8 mouse cellular contexts compared by ENCODE assay signal in the genomic region with DNA sequence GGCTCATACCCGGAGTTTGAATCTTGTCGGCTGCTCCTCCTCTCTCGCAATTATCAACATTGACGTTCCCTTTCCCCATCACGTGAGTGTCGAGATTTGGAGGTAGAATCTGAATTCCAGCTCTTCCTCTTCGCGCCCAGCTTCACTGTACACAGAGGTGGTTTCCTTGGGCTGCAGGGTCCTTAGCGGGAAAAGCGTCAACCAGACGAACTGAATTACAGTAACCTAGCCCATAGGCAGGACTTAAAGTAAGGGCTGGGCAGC. TPM values are rescaled to one million over a fixed set of nuclear protein-coding genes. Genes with fewer than 3 reads are reported as not detected.
A peak's percentile ranks its signal among the peaks of the same experiment; 100 is the strongest.
DNase-seq lines count a peak whose midpoint lies in the region; ATAC-seq and TF ChIP-seq lines count a peak whose summit lies in the region.

No protein-coding gene starts in this region.

- WGBS in embryonic facial prominence, embryonic 14.5 days, result 1% methylated on average over 11 of the region's 11 CpGs
- WGBS in limb, embryonic 15.5 days, result 0% methylated on average over 11 of the region's 11 CpGs
- 0% methylated on average over 11 of the region's 11 CpGs for WGBS in stomach, embryonic 16.5 days

- H3K27me3 ChIP-seq in embryonic facial prominence, embryonic 14.5 days (replicated peaks; ENCODE audit: control insufficient read depth, insufficient read depth, low read length), result no peaks in the 10 kb centered on the region
- no peaks in the 10 kb centered on the region for H3K27me3 ChIP-seq in limb, embryonic 15.5 days
- no peaks in the 10 kb centered on the region for H3K27me3 ChIP-seq in stomach, embryonic 16.5 days (ENCODE audit: control insufficient read depth, insufficient read depth, low read length)

- intact Hi-C loops in gastrocnemius, adult 2 months (cut with DNase I), result loop anchor here (5.0 to 10.0 kb wide), 2 partner anchors 422 to 1030 kb away; a partner anchor contains a TSS
- intact Hi-C loops in gastrocnemius, postnatal 14 days (cut with DNase I; ENCODE audit: low total_unique reads), result no loop called here

- no peaks in the 10 kb centered on the region for H3K9me3 ChIP-seq in embryonic facial prominence, embryonic 14.5 days (ENCODE audit: control insufficient read depth, low read length)
- no peaks in the 10 kb centered on the region for H3K9me3 ChIP-seq in limb, embryonic 15.5 days
- no peaks in the 10 kb centered on the region for H3K9me3 ChIP-seq in stomach, embryonic 16.5 days (replicated peaks; ENCODE audit: control insufficient read depth, low read length)

- peak overlapping the region; percentile 93 for H3K27ac ChIP-seq in gastrocnemius, adult 2 months
- H3K27ac ChIP-seq in embryonic facial prominence, embryonic 14.5 days (replicated peaks; ENCODE audit: low read depth, low read length), result peak overlapping the region; percentile 81
- H3K27ac ChIP-seq in limb, embryonic 15.5 days, result peak overlapping the region; percentile 91
- H3K27ac ChIP-seq in stomach, embryonic 16.5 days (ENCODE audit: low read length), result peak overlapping the region; percentile 84

- H3K4me2 ChIP-seq in embryonic facial prominence, embryonic 14.5 days (ENCODE audit: low read depth, low read length), result peak overlapping the region; percentile 94
- H3K4me2 ChIP-seq in limb, embryonic 15.5 days, result peak overlapping the region; percentile 61
- peak overlapping the region; percentile 70 for H3K4me2 ChIP-seq in stomach, embryonic 16.5 days (ENCODE audit: low read depth, low read length)

- no peak for TF ChIP-seq CTCF in gastrocnemius, adult 2 months (IDR thresholded peaks at IDR 0.05)

- peaks cover 45% of the 10 kb centered on the region for H3K36me3 ChIP-seq in embryonic facial prominence, embryonic 14.5 days (ENCODE audit: control insufficient read depth, insufficient read depth, low read length)
- H3K36me3 ChIP-seq in limb, embryonic 15.5 days, result peaks cover 48% of the 10 kb centered on the region
- peaks cover 11% of the 10 kb centered on the region; the same call in 1 of the 2 replicates for H3K36me3 ChIP-seq in stomach, embryonic 16.5 days (ENCODE audit: control insufficient read depth, insufficient read depth, low read length)

- no peak for DNase-seq in gastrocnemius, adult 2 months
- no peak for DNase-seq in gastrocnemius, postnatal 14 days
- peak; percentile 41 for DNase-seq in 416B (ENCODE audit: low read depth)
- peak; percentile 17 for DNase-seq in embryonic facial prominence, embryonic 14.5 days (ENCODE audit: low spot score)
- no peak for DNase-seq in thymus, adult 18-20 months
- no peak for DNase-seq in retina, embryonic 14.5 days (ENCODE audit: low spot score)

- H3K9ac ChIP-seq in embryonic facial prominence, embryonic 14.5 days (ENCODE audit: low read depth, low read length), result peak overlapping the region; percentile 85
- peak overlapping the region; percentile 85 for H3K9ac ChIP-seq in limb, embryonic 15.5 days
- H3K9ac ChIP-seq in stomach, embryonic 16.5 days (ENCODE audit: low read length), result peak overlapping the region; percentile 88

- ATAC-seq in embryonic facial prominence, embryonic 14.5 days (ENCODE audit: low read depth), result peak; percentile 0; the same call in 1 of the 2 replicates
- no peak for ATAC-seq in limb, embryonic 15.5 days (ENCODE audit: insufficient number of reproducible peaks, low FRiP score, low TSS enrichment, low read depth)
- peak; percentile 8; the same call in 1 of the 2 replicates for ATAC-seq in stomach, embryonic 16.5 days (ENCODE audit: insufficient read depth, low FRiP score)

- H3K4me1 ChIP-seq in embryonic facial prominence, embryonic 14.5 days (ENCODE audit: control insufficient read depth, insufficient read depth, low read length), result peaks cover 6% of the 10 kb centered on the region; the same call in 1 of the 2 replicates
- H3K4me1 ChIP-seq in limb, embryonic 15.5 days, result peaks cover 20% of the 10 kb centered on the region; the same call in 1 of the 2 replicates
- peaks cover 14% of the 10 kb centered on the region for H3K4me1 ChIP-seq in stomach, embryonic 16.5 days (ENCODE audit: control insufficient read depth, insufficient read depth, low read length)

- H3K4me3 ChIP-seq in gastrocnemius, adult 2 months, result peak overlapping the region; percentile 95
- peak overlapping the region; percentile 87 for H3K4me3 ChIP-seq in embryonic facial prominence, embryonic 14.5 days (ENCODE audit: low read depth, low read length)
- H3K4me3 ChIP-seq in limb, embryonic 15.5 days, result peak overlapping the region; percentile 94
- H3K4me3 ChIP-seq in stomach, embryonic 16.5 days (replicated peaks; ENCODE audit: low read length), result peak overlapping the region; percentile 88

RNA-seq across cellular contexts. Expression of a gene that starts 0.4 kb away (rescaled TPM):
- 10 to 100 TPM in 1 of 2 experiments, 1 to 10 TPM in 1; 8.7 to 10.3 TPM for total RNA-seq in gastrocnemius, adult 2 months (2021)
- total RNA-seq in gastrocnemius, postnatal 14 days (2021), result 1 to 10 TPM; 6.4 to 7.0 TPM
- polyA plus RNA-seq in embryonic facial prominence, embryonic 14.5 days (2014; fragmentation: Nextera tagmentation; extraction: Ambion mirVana), result 25.1 and 27.1 TPM in 2 replicates
- polyA plus RNA-seq in limb, embryonic 15.5 days (2015; fragmentation: Nextera tagmentation; extraction: Ambion mirVana), result 30.1 and 32.2 TPM in 2 replicates
- 27.5 and 30.8 TPM in 2 replicates for polyA plus RNA-seq in stomach, embryonic 16.5 days (2015; fragmentation: Nextera tagmentation; extraction: Ambion mirVana)

RNA-seq across cellular contexts. Expression of a gene that starts 0.5 kb away (rescaled TPM):
- 10 to 100 TPM; 26.9 to 28.7 TPM for total RNA-seq in gastrocnemius, adult 2 months (2021)
- 10 to 100 TPM; 19.4 to 20.8 TPM for total RNA-seq in gastrocnemius, postnatal 14 days (2021)
- 13.6 and 15.7 TPM in 2 replicates for polyA plus RNA-seq in embryonic facial prominence, embryonic 14.5 days (2014; fragmentation: Nextera tagmentation; extraction: Ambion mirVana)
- 19.0 and 20.3 TPM in 2 replicates for polyA plus RNA-seq in limb, embryonic 15.5 days (2015; fragmentation: Nextera tagmentation; extraction: Ambion mirVana)
- polyA plus RNA-seq in stomach, embryonic 16.5 days (2015; fragmentation: Nextera tagmentation; extraction: Ambion mirVana), result 15.8 and 16.9 TPM in 2 replicates

RNA-seq across cellular contexts. Expression of a gene that starts 14.8 kb away (rescaled TPM):
- total RNA-seq in gastrocnemius, adult 2 months (2021), result not detected
- total RNA-seq in gastrocnemius, postnatal 14 days (2021), result not detected
- 1.4 and 2.5 TPM in 2 replicates for polyA plus RNA-seq in embryonic facial prominence, embryonic 14.5 days (2014; fragmentation: Nextera tagmentation; extraction: Ambion mirVana)
- polyA plus RNA-seq in limb, embryonic 15.5 days (2015; fragmentation: Nextera tagmentation; extraction: Ambion mirVana), result 0.31 and 0.45 TPM in 2 replicates
- 0.20 and 0.63 TPM in 2 replicates for polyA plus RNA-seq in stomach, embryonic 16.5 days (2015; fragmentation: Nextera tagmentation; extraction: Ambion mirVana)

Comparison
In these comparisons a context has a peak if more than half of its experiments do, and no peak if none do; other contexts are left out.
1. DNase-seq: peak in 416B (single experiment) and embryonic facial prominence, embryonic 14.5 days (single experiment); none in gastrocnemius, adult 2 months (single experiment), gastrocnemius, postnatal 14 days (single experiment), thymus, adult 18-20 months (0 of 2) and retina, embryonic 14.5 days (single experiment).
2. Peak in every context shown above with its lines, with median percentiles within 50 percentile points of each other: H3K27ac ChIP-seq, H3K4me3 ChIP-seq, H3K4me2 ChIP-seq and H3K9ac ChIP-seq.